Comparison of ENCODE assay signal across 9 mouse cellular contexts in genomic region chr3:34445354-34445753, GRCm38 (mm10).
DNase-seq lines count a peak whose midpoint lies in the region; ATAC-seq and TF ChIP-seq lines count a peak whose summit lies in the region.
"Had no signal": no experiment of that assay in that cellular context is flagged by ENCODE, and none has a peak within 500 bp of the region (broad histone marks: within the 10 kb centered on the region; RNA-seq: fewer than 3 reads in every experiment).

No protein-coding gene starts in this region.

- no peaks in the 10 kb centered on the region for H3K36me3 ChIP-seq in hindbrain, embryonic 12.5 days
- no peaks in the 10 kb centered on the region for H3K36me3 ChIP-seq in midbrain, embryonic 16.5 days (ENCODE audit: control insufficient read depth, insufficient read depth, low read length)
- no peaks in the 10 kb centered on the region for H3K36me3 ChIP-seq in liver, embryonic 12.5 days
- H3K36me3 ChIP-seq in intestine, postnatal 0 days (ENCODE audit: control insufficient read depth, insufficient read depth), result no peaks in the 10 kb centered on the region
- H3K36me3 ChIP-seq: liver, embryonic 15.5 days had no signal

- peak; percentile 63 for DNase-seq in left cerebral cortex, adult 11 months (ENCODE audit: low spot score)
- DNase-seq in left cerebral cortex, postnatal 36 days (ENCODE audit: low spot score in 2 of 2), result no peak
- DNase-seq in embryo, embryonic 10 days (ENCODE audit: low spot score), result peak; percentile 62
- no peak for DNase-seq in c-Kit-positive CD71-positive TER-119-positive erythroid progenitor cells, embryonic 14.5 days (ENCODE audit: low spot score)

- no peak for TF ChIP-seq CTCF in intestine, postnatal 0 days (IDR thresholded peaks at IDR 0.05; ENCODE audit: low read depth)

- ATAC-seq in hindbrain, embryonic 12.5 days (ENCODE audit: low FRiP score), result no peak; the same call in 1 of the 2 replicates
- ATAC-seq in midbrain, embryonic 16.5 days, result peak; percentile 30; the same call in 1 of the 2 replicates
- ATAC-seq in liver, embryonic 12.5 days, result no peak
- no peak for ATAC-seq in intestine, postnatal 0 days

- H3K4me1 ChIP-seq in hindbrain, embryonic 12.5 days, result peaks cover 33% of the 10 kb centered on the region
- H3K4me1 ChIP-seq in midbrain, embryonic 16.5 days (ENCODE audit: control insufficient read depth, insufficient read depth, low read length), result peaks cover 13% of the 10 kb centered on the region
- H3K4me1 ChIP-seq in liver, embryonic 12.5 days, result no peaks in the 10 kb centered on the region
- H3K4me1 ChIP-seq in intestine, postnatal 0 days (replicated peaks; ENCODE audit: control insufficient read depth, insufficient read depth, low read length), result no peaks in the 10 kb centered on the region
- H3K4me1 ChIP-seq: liver, embryonic 15.5 days had no signal

- 34% methylated on average over 7 of the region's 7 CpGs for WGBS in hindbrain, embryonic 12.5 days
- WGBS in midbrain, embryonic 16.5 days, result 27% methylated on average over 7 of the region's 7 CpGs
- WGBS in liver, embryonic 12.5 days (ENCODE audit: insufficient replicate concordance), result 52% methylated on average over 7 of the region's 7 CpGs
- 55% methylated on average over 7 of the region's 7 CpGs for WGBS in intestine, postnatal 0 days

- no peak overlapping the region for H3K9ac ChIP-seq in hindbrain, embryonic 12.5 days
- no peak overlapping the region for H3K9ac ChIP-seq in midbrain, embryonic 16.5 days (ENCODE audit: low read depth, low read length)
- no peak overlapping the region for H3K9ac ChIP-seq in liver, embryonic 12.5 days
- H3K9ac ChIP-seq in intestine, postnatal 0 days (ENCODE audit: low read depth, low read length), result no peak overlapping the region
- H3K9ac ChIP-seq: liver, embryonic 15.5 days had no signal

- no peak overlapping the region for H3K4me2 ChIP-seq in hindbrain, embryonic 12.5 days (replicated peaks)
- no peak overlapping the region for H3K4me2 ChIP-seq in midbrain, embryonic 16.5 days (ENCODE audit: low read length)
- H3K4me2 ChIP-seq in liver, embryonic 12.5 days, result no peak overlapping the region
- H3K4me2 ChIP-seq in intestine, postnatal 0 days (replicated peaks; ENCODE audit: low read depth), result no peak overlapping the region
- H3K4me2 ChIP-seq: liver, embryonic 15.5 days had no signal

- intact Hi-C loops in left cerebral cortex, postnatal 36 days (cut with DNase I), result loop anchor here (10.0 kb wide), 1 partner anchor 111 kb away; no protein-coding TSS in a partner anchor

- peaks cover 3% of the 10 kb centered on the region; the same call in 1 of the 2 replicates for H3K27me3 ChIP-seq in hindbrain, embryonic 12.5 days
- no peaks in the 10 kb centered on the region; the same call in 1 of the 2 replicates for H3K27me3 ChIP-seq in midbrain, embryonic 16.5 days (ENCODE audit: control insufficient read depth, insufficient read depth, low read depth, low read length)
- H3K27me3 ChIP-seq in liver, embryonic 12.5 days (replicated peaks), result no peaks in the 10 kb centered on the region
- no peaks in the 10 kb centered on the region for H3K27me3 ChIP-seq in intestine, postnatal 0 days (replicated peaks; ENCODE audit: control insufficient read depth, insufficient read depth, low read length)
- H3K27me3 ChIP-seq: liver, embryonic 15.5 days had no signal

- H3K27ac ChIP-seq in hindbrain, embryonic 12.5 days, result 0 out of 2 replicates have a peak overlapping the region, but pooled peaks have one; percentile 23
- H3K27ac ChIP-seq in midbrain, embryonic 16.5 days (ENCODE audit: low read length), result peak overlapping the region; percentile 39; the same call in 1 of the 2 replicates
- H3K27ac ChIP-seq in liver, embryonic 12.5 days, result no peak overlapping the region
- no peak overlapping the region for H3K27ac ChIP-seq in intestine, postnatal 0 days (ENCODE audit: low read depth, low read length)
- H3K27ac ChIP-seq: liver, embryonic 15.5 days had no signal

- H3K9me3 ChIP-seq in hindbrain, embryonic 12.5 days (replicated peaks), result no peaks in the 10 kb centered on the region
- no peaks in the 10 kb centered on the region; the same call in 1 of the 2 replicates for H3K9me3 ChIP-seq in midbrain, embryonic 16.5 days (replicated peaks; ENCODE audit: control insufficient read depth, low read length, poor library complexity, severe bottlenecking)
- no peaks in the 10 kb centered on the region for H3K9me3 ChIP-seq in liver, embryonic 12.5 days (replicated peaks)
- H3K9me3 ChIP-seq in intestine, postnatal 0 days (ENCODE audit: control insufficient read depth), result no peaks in the 10 kb centered on the region
- H3K9me3 ChIP-seq: liver, embryonic 15.5 days had no signal

- H3K4me3 ChIP-seq in hindbrain, embryonic 12.5 days, result no peak overlapping the region
- H3K4me3 ChIP-seq in midbrain, embryonic 16.5 days (ENCODE audit: low read depth, low read length), result no peak overlapping the region
- no peak overlapping the region for H3K4me3 ChIP-seq in liver, embryonic 12.5 days
- H3K4me3 ChIP-seq in intestine, postnatal 0 days (ENCODE audit: low read depth, low read length), result no peak overlapping the region
- H3K4me3 ChIP-seq: liver, embryonic 15.5 days had no signal

Comparison
In these comparisons a context has a peak if more than half of its experiments do, and no peak if none do; other contexts are left out.
1. DNase-seq: peak in left cerebral cortex, adult 11 months (single experiment) and embryo, embryonic 10 days (single experiment); none in left cerebral cortex, postnatal 36 days (0 of 2) and c-Kit-positive CD71-positive TER-119-positive erythroid progenitor cells, embryonic 14.5 days (single experiment).
2. H3K27ac ChIP-seq: peak in hindbrain, embryonic 12.5 days (single experiment) and midbrain, embryonic 16.5 days (single experiment); none in liver, embryonic 12.5 days (single experiment) and intestine, postnatal 0 days (single experiment).